Mouse (Mus musculus) T-helper 17 cell (primary cell): ENCODE data around the gene Bckdha.

Experiments used
- in situ Hi-C, 2 experiments: fragments of 300-600 bp; cut with MboI, MseI; formaldehyde crosslinking; loops; 1 replicate in 1 of 2; 2 replicates in 1 of 2; pipeline ENCODE4 v1.15.1; 2025; ENCODE audit warnings: high pct_unique_total_duplicates in 2 of 2

Gene Bckdha

GRCm38 (mm10) chr7:25617376-25618160 lies 41.2 kb downstream of the Bckdha start:
- in situ Hi-C loops, result no loop called here

GRCm38 (mm10) chr7:25615706-25616011 lies 43.1 kb downstream of the Bckdha start, which contains the start of gene Erich4:
Gene Erich4 (minus strand): TSS chr7:25615892.
- in situ Hi-C loops, result no loop called here

- in situ Hi-C loops, result no loop called here
Measured at GRCm38 (mm10) chr7:25614831-25615705, 43.7 kb downstream of the Bckdha start.

- in situ Hi-C loops, result no loop called here
Measured at GRCm38 (mm10) chr7:25614086-25614485, 44.7 kb downstream of the Bckdha start.

- in situ Hi-C loops, result no loop called here
Measured at GRCm38 (mm10) chr7:25611501-25611900, 47.3 kb downstream of the Bckdha start.

GRCm38 (mm10) chr7:25610056-25610455 lies 48.7 kb downstream of the Bckdha start:
- in situ Hi-C loops, result no loop called here

GRCm38 (mm10) chr7:25607196-25607595 lies 51.6 kb downstream of the Bckdha start:
- in situ Hi-C loops, result no loop called here

- in situ Hi-C loops, result no loop called here
Measured at GRCm38 (mm10) chr7:25606625-25607063, 52.1 kb downstream of the Bckdha start.

- in situ Hi-C loops, result loop anchor here in 1 of 2 experiments (5.0 kb wide), 1 partner anchor 179 kb away; no protein-coding TSS in a partner anchor
Measured at GRCm38 (mm10) chr7:25601346-25601745, 57.4 kb downstream of the Bckdha start.

- in situ Hi-C loops, result loop anchor here in 1 of 2 experiments (5.0 kb wide), 1 partner anchor 178 kb away; no protein-coding TSS in a partner anchor
Measured at GRCm38 (mm10) chr7:25600666-25601065, 58.1 kb downstream of the Bckdha start.

GRCm38 (mm10) chr7:25599663-25600062 lies 59.1 kb downstream of the Bckdha start:
- in situ Hi-C loops, result loop anchor here (5.0 to 10.0 kb wide), 4 partner anchors 65 to 177 kb away; partner anchors contain the start of genes Ceacam1 (in 1 of the 2) and Ceacam2 (in 1 of the 2)

- in situ Hi-C loops, result loop anchor here (10.0 kb wide), 2 partner anchors 59 to 109 kb away; partner anchors contain the start of gene Ceacam2 (in 1 of the 2)
Measured at GRCm38 (mm10) chr7:25593859-25594258, 64.9 kb downstream of the Bckdha start.

- in situ Hi-C loops, result loop anchor here (10.0 kb wide), 2 partner anchors 56 to 106 kb away; partner anchors contain the start of gene Ceacam2 (in 1 of the 2)
Measured at GRCm38 (mm10) chr7:25591226-25591625, 67.6 kb downstream of the Bckdha start.

GRCm38 (mm10) chr7:25585351-25586204 lies 73.2 kb downstream of the Bckdha start:
- in situ Hi-C loops, result no loop called here

- in situ Hi-C loops, result no loop called here
Measured at GRCm38 (mm10) chr7:25584651-25585050, 74.1 kb downstream of the Bckdha start.

- in situ Hi-C loops, result no loop called here
Measured at GRCm38 (mm10) chr7:25582301-25582810, 76.4 kb downstream of the Bckdha start.
